Mouse (Mus musculus) spleen, postnatal 4 days (tissue): ENCODE measurements around the gene Cdk16.

ENCODE experiments used
- DNase-seq, 2 experiments: peaks; one replicate each; pipeline ENCODE4 v3.0.0; 2022; ENCODE audit warnings: low spot score in 2 of 2

The Cdk16 gene

DNA sequence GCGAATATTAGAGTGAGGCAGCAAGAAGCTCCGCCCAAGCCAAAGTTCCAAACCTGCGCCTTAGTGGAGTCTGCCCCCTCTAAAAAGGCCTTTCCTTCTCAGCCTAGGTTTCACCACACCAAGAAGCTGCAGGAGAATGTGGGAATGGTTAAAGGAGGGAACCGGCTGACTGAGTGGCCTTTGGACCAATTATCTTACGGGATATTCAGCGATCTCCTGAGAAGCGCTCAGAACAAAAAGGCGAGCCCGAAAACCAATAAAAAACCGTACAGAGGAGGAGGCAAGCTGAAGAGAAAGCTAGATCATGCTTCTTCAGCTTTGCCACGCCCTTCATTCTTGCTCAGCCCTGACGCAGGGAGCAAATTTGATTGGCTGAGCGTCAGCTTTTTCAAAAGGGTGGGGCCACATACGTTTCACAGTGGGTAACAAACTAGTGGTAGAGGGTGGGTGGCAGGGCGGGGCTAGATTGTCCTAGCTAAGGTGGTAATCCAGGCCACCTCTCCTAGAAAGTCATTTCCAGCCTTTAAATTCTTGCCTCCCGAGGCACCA, at the start of gene Cdk16:
Cdk16 (plus strand) TSS at position 436 of the 549 bp plus-strand sequence.
- peak; percentile 80 to 83 for DNase-seq

DNA sequence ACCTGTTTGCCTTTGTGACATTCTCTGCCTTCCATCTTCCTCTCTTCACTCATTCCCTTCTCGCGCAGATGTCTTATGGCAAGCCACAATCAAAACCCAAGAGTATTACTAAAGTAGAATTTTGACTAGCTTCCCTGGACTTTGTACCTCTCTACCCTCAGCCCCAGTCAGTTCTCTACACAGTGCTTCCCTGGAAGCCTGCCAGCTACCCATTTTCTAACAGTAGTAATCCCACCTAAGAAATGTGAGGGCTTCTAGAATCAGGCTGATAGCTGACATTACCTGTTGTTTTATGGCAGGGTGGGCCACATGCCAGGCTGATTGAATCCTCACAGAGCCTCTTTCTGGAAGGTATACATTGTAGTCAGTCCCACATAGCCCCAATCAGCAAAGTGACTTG, 49.6 kb upstream of the Cdk16 start:
- DNase-seq = no peak

DNA sequence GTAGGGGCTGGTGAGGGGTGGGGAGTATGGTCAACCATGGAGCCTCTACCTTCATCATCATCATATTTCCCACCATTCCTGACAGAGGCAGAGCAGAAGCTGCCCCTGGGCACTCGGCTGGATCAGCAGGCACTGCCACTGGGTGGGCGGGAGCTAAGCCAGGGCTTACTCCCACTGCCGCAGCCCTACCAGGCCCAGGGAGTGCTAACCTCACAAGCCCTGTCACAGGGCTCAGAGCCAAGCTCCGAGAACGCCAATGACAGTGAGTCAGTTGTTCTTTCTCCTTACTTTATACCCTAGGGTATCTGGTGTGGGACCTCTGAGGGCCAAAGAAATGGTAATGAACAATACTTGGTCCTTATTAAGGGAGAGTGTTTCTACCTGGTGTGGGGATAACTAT, 43.0 kb upstream of the Cdk16 start:
- no peak for DNase-seq

DNA sequence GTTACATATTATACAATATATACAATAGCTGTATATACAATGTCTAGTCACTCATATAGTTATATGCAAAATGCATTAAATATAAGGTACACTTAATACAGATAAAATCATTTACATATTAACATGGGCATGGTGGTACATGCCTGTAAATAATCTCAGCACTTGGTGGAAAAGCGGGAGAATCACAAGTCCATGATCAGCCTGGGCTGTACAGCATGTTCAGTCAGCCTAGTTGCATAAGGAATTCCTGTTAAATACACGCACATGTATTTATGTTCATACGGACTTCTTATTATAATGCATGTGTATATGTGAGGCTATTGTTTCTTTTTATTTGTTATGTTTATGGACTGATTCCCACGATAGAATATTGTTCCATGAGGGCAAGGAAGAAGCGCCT, 30.2 kb upstream of the Cdk16 start:
- DNase-seq = no peak

DNA sequence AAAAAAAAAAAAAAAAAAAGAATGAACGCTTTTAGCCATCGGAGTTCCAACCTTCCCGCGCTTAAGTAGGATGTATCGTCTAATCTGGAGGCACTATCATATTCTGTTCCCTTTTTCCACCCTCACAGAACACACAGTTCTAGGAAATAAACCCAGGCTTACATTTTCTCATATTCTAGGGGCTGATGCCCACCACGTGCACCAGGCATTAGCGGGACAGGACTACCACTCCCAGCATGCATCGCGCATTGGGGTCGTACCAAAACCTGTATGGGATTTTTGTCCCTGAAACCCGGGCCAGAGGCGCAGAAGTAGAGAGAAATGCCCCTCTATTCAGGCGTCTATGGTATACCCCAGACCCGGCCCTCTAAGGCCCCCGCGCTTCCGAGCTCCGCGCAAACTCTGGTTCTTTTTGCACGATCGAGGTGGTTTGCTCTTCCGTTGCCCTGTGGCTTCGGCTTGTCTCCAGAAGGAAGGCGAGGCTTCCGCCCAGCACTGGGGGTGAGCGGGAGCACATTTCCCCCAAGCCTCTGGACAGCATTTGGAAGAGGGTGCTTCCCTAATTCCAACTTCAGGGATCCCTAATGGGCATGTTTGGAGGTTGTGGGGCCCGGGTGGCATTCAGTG, 29.6 kb upstream of the Cdk16 start, which contains the start of gene Uba1:
Uba1 (plus strand) TSS at position 301 of the 627 bp plus-strand sequence.
- DNase-seq = peak; percentile 72

DNA sequence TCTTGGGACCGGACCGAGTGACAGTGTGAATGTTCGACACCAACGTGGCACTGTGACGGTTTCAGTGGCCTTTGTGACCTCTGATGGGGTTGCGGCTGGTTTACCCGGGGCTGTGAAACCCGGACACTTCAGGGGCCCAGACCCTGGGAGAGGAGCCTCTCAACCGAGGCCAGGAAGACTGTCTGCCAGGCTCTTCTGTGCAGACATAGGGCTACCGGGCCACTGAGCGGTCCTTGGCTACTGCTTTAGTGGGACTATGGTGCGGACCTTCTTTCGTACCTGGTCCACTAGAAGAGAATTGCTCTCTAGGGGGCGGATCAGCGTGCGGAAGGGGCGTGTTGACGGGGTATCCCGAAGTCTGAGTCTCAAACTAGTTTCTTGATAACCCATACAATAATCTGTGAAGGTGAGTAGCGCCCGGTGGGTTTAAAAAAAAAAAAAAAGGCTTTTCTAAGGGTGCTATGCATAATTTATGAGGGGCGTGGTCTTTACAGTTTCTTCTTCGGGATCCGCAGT, 28.8 kb upstream of the Cdk16 start:
- no peak for DNase-seq

DNA sequence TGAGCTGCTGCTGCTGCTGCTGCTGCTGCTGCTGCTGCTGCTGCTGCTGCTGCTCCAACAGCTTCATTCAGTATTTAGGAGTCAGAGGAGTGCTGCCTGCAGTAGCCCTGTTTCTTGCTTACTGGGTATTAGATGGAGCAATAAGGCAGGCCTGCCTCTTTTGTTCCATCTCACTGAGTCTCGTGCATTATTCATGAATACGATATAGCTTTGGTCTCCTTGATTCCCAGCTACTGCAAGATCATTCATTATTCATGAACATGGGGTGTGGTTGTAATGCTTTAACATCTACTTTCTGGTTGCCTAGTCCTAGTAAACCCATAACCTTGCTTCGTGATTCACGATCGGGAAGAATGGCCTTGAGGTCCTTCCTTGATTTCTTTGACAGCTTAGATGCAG, 25.4 kb upstream of the Cdk16 start:
- no peak for DNase-seq

DNA sequence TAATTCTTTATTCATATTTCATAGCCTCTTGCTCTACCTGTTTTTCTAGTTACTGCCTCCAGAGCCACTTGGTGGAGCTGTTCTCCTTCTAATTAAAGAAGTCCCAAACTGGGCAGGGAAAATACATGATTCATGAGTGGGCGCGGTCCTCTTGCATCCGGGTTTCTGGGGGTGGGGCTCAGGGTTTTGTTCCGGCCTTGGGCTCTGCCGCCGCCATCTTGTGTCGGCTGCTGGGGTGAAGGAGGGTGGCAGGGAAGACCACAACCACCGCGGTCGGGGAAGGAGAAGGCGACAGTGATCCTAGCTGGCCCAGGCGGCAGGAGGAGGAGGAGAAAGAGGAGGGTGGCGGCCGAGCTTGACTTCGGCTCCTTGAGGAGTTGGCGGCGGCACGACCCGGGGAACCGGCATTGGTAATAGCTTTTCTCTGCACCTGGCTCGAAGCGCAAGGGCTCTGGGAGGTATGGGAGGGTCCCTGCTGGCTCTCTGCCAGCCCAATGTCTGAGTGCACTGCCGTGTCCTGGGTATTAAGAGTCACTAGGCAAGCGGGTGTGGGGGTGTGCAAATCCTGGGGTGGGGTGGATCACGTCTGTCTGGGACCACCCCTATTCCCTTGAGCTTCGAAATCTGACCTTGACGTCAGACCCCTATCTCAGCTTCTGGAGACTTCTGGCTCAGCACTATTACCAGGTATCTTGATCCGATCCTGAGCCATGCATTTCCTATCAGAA, 24.9 kb upstream of the Cdk16 start:
- peak; percentile 82 to 85 for DNase-seq

DNA sequence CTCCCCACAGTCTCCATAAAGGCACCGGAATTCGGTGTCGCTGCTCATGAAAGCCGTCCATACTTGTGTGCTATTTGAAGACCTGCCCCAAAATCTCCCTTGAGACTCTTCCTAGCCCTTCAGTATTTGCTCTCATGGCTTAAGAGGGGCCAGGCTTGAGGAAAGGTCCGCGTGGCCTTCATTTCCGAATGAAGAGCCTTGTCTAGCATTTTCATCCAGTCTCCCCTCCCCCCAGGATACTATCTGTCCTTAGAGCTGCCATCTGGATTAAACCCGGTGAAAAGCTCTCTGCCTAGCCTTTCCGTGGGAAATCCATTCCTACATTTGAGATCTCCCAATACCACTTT, 24.3 kb upstream of the Cdk16 start:
- no peak for DNase-seq

DNA sequence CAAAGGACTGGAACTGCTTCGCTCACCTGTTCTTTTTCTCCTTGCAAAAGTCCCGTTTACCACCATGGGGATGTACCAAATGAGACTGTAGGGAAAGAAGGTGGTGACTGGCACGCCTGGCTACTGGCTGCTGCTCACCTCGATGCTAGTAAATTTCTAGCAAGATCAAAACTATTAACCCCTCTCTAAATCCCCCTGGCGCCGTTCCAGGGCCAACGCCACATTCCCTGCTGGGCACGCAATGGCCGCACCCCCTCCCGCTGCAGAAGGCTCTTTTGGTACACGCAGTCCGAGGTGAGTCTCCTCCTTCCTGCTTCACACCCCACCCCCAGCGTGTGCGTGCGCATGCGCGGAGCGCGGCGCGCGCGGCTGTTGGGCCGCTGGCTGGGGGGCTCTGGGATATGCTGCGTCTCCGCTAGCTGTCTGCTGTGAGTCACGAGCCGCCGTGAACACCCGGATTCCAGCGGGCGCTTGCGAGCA, 354 bp downstream of the Cdk16 start:
- DNase-seq = peak; percentile 78 to 87

DNA sequence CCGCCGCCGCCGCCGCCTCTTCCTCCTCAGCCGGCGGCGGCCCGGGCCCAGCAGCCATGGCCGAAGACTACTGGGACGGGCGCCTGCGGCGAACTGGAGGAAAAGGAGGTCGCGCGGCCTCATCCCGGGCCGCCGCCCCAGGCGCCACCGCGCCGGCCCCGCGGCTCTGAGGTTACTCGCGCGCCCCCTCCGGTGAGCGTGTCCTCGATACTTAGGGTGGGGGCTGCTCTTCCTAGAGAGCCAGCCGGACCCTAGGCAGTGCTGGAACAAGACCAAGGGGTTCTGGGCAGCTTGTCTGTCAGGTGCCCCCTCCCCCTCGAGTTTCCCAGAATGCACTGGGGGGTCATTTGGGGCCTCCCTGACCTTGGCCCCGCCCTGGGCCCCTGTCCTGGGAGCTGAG, 861 bp downstream of the Cdk16 start:
- DNase-seq = peak; percentile 45 to 79

DNA sequence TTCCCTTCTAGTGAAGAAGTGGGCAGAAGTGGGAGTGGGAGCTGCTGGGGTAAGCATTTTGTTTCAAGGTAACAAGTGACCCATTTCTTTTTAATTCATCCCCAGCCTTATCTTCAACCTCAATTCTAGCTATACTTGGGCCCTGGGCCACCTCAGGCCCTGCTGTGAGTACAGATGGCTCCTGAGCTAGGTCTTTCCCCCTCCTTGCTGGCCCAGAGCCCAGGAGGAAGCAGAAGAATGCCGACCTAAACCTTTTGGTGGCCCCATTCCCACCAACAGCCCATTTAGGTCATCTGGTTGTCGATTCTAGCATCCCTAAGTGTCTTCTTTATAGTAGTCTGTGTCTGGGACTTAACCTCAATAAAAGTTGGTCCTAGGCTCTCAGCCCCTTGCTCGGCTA, 3.8 kb downstream of the Cdk16 start:
- DNase-seq = no peak

DNA sequence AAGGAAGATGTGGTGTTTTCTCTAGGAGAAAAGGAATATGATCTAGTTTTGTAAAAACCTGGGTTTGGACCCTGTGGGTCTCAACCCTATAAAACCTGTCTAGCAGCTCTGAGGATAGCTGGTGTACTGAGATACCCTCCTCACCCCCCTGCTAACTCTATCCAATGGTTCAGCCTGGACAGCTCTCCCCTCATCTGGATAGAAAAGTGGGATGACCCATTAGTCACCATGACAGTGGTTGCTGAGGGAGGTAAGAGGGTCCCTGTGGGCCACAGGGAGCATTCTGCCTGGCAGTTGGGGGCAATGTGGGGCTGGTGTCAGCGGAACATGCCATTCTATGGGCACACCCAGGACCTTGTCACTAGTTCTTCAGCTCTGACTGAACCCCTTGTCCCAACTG, 4.9 kb downstream of the Cdk16 start:
- no peak for DNase-seq

DNA sequence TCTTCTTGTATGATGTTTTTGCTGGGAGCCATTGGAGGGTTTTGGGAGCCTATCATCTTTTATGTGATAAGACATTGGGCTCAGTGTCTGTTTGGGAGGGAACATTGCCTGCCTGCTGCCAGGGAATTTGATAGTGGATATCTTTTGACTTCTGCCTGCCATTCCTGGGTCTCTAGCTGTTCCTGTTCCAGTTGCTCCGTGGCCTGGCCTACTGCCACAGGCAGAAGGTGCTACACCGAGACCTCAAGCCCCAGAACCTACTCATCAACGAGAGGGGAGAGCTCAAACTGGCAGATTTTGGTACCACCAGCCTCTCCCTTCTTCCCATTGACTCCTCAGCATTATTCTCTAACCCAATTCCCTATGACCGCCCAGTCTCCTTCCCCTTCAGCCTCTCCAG, 8.1 kb downstream of the Cdk16 start:
- DNase-seq = no peak

DNA sequence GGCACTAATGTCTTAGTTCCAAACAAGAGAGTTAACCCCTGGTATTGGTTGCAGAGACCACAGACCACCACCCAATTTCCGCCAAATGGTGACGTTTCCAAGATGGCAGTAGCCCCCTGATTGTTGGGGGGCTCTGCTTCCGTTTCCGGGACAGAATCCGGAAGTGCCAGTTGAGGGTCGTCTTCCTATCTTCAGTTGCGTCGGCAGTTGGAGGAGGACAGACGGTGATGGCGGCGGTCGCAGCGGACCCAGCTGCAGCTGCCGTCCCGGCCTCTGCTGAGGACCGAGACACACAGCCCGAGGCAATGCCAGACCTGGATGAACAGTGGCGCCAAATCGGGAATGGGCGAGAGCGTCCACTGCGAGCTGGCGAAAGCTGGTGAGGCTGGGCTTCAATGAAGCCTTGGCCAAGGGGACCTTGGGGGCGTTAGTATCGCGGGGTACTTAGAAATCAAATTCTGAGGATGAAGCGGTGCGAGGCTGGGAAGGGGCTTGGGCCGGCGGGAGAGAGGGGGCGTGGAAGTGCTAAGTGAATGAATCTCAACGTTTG, 16.1 kb downstream of the Cdk16 start, which contains the start of gene Usp11:
Usp11 (plus strand) TSS at position 166 of the 550 bp plus-strand sequence.
- DNase-seq = peak; percentile 14 to 62

DNA sequence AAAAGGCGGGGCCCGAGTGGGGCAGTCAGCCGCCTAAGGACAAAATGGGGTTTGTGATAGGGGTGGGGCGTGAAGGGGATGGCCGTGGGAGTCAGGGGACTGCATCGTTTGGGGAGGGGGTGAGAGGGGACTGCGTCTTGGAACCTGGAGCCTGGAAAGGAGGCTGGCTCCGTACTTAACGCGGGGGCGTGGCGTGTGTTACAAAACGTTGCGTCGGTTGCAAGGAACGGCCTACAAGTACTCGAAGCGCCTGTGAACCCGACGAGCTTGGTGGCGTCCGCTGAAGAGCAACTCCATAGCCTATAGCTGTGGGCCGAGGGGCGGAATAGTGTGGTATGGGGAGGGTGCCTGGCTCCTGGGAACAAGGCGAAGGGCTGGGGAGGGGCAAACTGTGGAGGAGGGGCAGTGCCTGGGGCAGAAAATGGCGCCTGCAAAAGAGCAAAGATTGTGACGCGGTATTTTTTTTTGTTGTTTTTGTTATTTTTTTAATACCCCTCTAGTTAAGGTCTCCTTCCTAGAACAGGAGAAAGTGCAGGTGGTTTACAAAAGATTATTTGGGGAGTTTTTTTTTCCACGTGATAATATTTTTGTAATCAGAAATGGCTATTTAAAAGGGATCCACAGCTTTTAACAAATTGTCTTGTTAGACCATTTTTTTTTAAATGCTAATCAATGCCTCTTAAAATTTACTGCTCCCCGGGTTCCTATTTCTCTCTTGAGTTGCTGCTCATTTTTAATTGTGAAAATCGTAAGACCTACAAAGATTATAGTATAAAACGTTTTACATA, 16.7 kb downstream of the Cdk16 start:
- DNase-seq = peak; percentile 64 to 80

DNA sequence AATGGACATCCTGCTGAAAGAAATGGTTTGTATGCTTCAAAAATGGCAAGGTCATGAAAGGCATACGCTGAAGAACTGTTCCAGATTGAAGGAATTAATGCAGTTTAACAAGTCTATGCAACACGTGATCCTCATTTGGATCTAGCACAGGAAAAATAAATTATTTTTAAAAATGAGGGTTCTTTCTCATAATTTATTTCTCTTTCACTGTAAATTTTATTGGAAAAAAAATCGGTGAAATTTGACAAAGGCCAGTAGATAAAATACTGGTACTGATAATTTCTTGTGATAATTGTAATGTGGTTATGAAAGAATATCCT, 17.3 kb downstream of the Cdk16 start:
- no peak for DNase-seq

DNA sequence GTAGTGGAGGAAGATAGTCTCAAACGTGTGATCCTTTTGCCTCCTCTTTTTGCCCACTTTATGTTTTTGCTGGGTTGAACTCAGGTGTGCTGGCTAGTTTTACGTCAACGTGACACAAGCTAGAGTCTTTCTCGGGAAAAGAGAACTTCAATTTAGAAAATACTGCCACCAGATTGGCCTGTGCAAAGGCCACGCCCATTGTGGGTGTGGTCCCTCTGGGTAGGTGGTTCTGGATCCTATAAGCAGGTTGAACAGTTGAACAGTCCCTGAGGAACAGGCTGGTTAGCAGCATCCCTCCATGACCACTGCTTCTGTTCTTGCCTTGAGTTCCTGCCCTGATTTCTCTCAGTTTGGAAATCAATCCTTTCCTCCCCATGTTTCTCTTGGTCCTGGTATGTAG, 40.9 kb downstream of the Cdk16 start:
- no peak for DNase-seq

DNA sequence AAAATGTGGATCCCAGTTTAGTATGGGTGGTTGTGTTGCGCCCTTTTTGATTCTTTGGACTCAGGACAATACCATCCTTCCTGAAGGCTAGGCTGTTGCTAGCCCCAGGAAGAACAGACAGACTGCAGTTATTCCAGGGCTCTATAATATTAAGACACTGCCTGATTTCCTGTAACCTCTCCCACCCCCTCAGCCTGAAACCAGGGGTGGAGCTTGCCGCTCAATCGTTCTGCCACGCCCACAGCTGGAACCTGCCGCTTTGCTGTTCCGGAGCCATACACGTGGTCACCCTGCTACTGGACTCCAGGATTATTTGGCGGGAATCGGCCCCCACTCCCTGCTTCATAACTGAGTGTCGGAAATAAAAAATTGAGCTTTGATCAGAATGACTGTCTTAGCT, 42.3 kb downstream of the Cdk16 start:
- DNase-seq = peak in 1 of 2 experiments; percentile 11

DNA sequence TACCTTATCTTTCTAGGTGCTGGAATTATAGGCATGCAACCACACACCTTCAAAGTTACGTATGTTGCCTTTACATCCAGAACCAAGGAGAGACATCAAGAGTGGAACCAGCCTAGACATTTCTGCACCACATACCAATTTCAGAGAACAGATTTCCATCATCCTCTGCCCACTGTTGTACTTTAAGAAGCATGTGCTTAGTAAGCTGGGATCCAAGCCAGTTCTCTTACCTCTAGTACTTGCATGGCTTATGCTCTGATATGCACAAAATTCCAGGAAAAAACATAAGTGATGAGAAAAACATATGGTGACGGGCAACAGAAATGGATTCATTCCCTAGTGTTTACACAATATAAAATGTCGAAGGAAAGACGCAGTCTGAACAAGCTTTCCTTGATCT, 48.7 kb downstream of the Cdk16 start:
- DNase-seq = no peak

DNA sequence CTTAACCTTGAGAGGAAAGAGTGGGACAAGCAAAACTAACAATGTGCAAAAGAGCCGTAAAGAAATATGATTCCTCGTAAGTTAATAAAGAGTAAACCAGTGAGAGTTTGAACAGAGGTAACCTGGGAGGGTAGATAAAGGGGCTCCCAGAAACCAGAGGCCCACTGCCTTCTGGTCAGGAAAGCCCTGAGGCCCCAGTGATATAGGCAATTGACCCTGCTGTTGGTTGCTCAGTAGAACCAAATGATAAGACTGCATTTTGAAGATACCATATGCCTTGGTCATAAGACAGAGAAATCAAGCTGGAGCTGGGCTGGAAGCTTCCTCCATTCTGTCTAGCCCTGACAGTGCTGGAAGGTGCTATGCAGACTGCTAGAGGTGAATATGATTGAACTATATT, 61.1 kb downstream of the Cdk16 start:
- DNase-seq = no peak
